Mouse (Mus musculus): ENCODE results near the gene Mtus2.

DNA sequence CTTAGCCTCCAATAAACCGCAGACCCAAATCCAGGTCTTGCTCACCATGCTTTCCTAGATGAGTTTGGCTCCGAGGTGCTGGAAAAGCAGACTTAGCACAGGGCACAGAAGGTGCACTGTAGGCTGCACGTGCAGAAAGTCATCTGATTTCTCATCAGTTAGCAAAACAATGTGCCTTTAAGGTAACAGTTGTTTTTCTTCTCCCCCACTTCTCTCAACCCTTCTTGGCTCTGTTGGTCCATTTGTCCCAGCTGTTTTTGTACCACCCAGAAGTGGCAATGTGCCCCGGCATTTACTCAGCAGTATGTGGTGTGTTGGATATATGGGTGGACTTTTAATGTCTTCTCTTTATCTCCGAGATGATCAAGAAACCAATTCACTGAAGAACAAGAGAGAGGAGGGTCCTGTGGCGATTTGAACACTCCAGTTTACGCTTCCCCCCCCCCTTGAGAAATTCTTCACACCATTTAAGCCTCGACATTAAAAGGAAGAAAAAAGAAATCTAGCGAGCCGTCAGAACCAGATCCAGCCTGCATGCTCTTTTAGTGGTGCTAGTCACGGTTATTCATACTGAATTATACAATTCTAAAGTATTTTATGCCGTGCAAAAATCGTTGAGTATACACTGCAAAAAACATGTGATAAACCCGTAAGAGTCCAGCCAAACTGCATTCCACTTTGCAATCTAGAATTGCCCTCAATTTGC lies 194.9 kb downstream of the Mtus2 start:
- no peak for TF ChIP-seq CTCF (IDR thresholded peaks at IDR 0.05; ENCODE audit: control insufficient read depth, insufficient read depth, low read length)
- TF ChIP-seq POLR2A (IDR thresholded peaks at IDR 0.05; ENCODE audit: borderline replicate concordance, control insufficient read depth, low read depth, low read length): no peak
